Mouse (Mus musculus) ES-E14 (cell line): Measurements from ENCODE around the gene Sept6. TPM values are rescaled to one million over a fixed set of nuclear protein-coding genes. Genes with fewer than 3 reads are reported as not detected.

Experiments
- DNase-seq: peaks from one replicate; pipeline ENCODE4 v3.0.0-alpha.2; 2013; ENCODE audit warnings: low read depth, low spot score
- H3K27ac ChIP-seq: 2 replicates; pipeline ENCODE4 v1.5.1; 2012; ENCODE audit warnings: low read depth, mild to moderate bottlenecking, low read length, moderate library complexity, mixed read lengths; ENCODE audit not compliant: poor library complexity, insufficient read depth, severe bottlenecking
- H3K36me3 ChIP-seq: 2 replicates; pipeline ENCODE4 v1.6.1; 2012; ENCODE audit warnings: mild to moderate bottlenecking, low read length, moderate library complexity, mixed read lengths; ENCODE audit not compliant: control insufficient read depth, poor library complexity, insufficient read depth, severe bottlenecking
- H3K4me1 ChIP-seq, 2 experiments: fragments of 150-350 bp in 1 of 2; sonication (generic) in 1 of 2; 2 replicates each; pipeline ENCODE4 v1.6.1; 2012; ENCODE audit warnings: low read length in 2 of 2, mild to moderate bottlenecking in 1 of 2, mixed read lengths in 1 of 2; ENCODE audit not compliant: control insufficient read depth in 2 of 2, insufficient read depth in 2 of 2, poor library complexity in 1 of 2
- H3K4me3 ChIP-seq, 2 experiments: fragments of 150-350 bp in 1 of 2; sonication (generic) in 1 of 2; 2 replicates each; pipeline ENCODE4 v1.5.1; 2012; ENCODE audit warnings: low read length in 2 of 2, low read depth in 1 of 2, mild to moderate bottlenecking in 1 of 2, mixed read lengths in 1 of 2; ENCODE audit not compliant: insufficient read depth in 1 of 2, poor library complexity in 1 of 2, severe bottlenecking in 1 of 2
- H3K9ac ChIP-seq: 2 replicates; pipeline ENCODE4 v1.6.1; 2012; ENCODE audit warnings: low read depth, mild to moderate bottlenecking, low read length, mixed read lengths; ENCODE audit not compliant: poor library complexity, insufficient read depth, severe bottlenecking
- H3K9me3 ChIP-seq: fragments of 150-350 bp; sonication (generic); 2 replicates; pipeline ENCODE4 v1.6.1; 2012; ENCODE audit warnings: low read depth, mild to moderate bottlenecking, low read length; ENCODE audit not compliant: control insufficient read depth, insufficient read depth
- CHD2 ChIP-seq: IDR thresholded peaks from 2 replicates; pipeline ENCODE4 v1.6.1; 2014; ENCODE audit warnings: mild to moderate bottlenecking, low read depth, low read length, inconsistent platforms
- HCFC1 ChIP-seq: IDR thresholded peaks from 2 replicates; pipeline ENCODE4 v1.6.1; 2012; ENCODE audit warnings: low read length, inconsistent platforms, borderline replicate concordance; ENCODE audit not compliant: insufficient read depth
- MAFK ChIP-seq: IDR thresholded peaks from 2 replicates; pipeline ENCODE4 v1.6.1; 2014; ENCODE audit warnings: mild to moderate bottlenecking, low read depth, low read length, inconsistent platforms; ENCODE audit not compliant: insufficient read depth
- ZC3H11A ChIP-seq: IDR thresholded peaks from 2 replicates; pipeline ENCODE4 v1.6.1; 2012; ENCODE audit warnings: low read depth, mild to moderate bottlenecking, inconsistent platforms, low read length, borderline replicate concordance
- ZNF384 ChIP-seq: IDR thresholded peaks from 2 replicates; pipeline ENCODE4 v1.6.1; 2012; ENCODE audit warnings: low read depth, low read length, inconsistent platforms
- in situ Hi-C, 2 experiments: fragments of 600-800 bp; cut with MboI; formaldehyde crosslinking; loops; one replicate each; pipeline ENCODE4 v1.15.1; 2025; ENCODE audit warnings: low sequenced_read_pairs in 2 of 2, inconsistent platforms in 1 of 2; ENCODE audit not compliant: unreplicated experiment in 2 of 2
- total RNA-seq: library from RNA; depleted of rRNA; stranded (reverse); fragments of 300-350 nt; gene quantifications from 2 replicates; pipeline ENCODE4 v1.2.3, GENCODE M21; 2012

Sept6 gene
- total RNA-seq, 1 experiment = 6.4 TPM

- Histone ChIP-seq H3K27ac (no peak overlapping the region), H3K36me3 (no peaks in the 10 kb centered on the region), H3K4me3 (no peak overlapping the region), H3K4me1 (no peaks in the 10 kb centered on the region), H3K9me3 (no peaks in the 10 kb centered on the region), H3K9ac (no peak overlapping the region)
- DNase-seq = no peak
- no peak for TF ChIP-seq MAFK
- no peak for TF ChIP-seq ZNF384
- TF ChIP-seq CHD2 = no peak
- TF ChIP-seq HCFC1 = no peak
- no peak for TF ChIP-seq ZC3H11A
- in situ Hi-C loops = no loop called here
These were observed 14.6 kb downstream of the Sept6 start for GRCm38 (mm10) chrX:36976980-36977379.

- Histone ChIP-seq H3K9ac (no peak overlapping the region), H3K9me3 (no peaks in the 10 kb centered on the region), H3K4me1 (no peaks in the 10 kb centered on the region), H3K36me3 (no peaks in the 10 kb centered on the region), H3K27ac (no peak overlapping the region), H3K4me3 (no peak overlapping the region)
- no peak for DNase-seq
- no peak for TF ChIP-seq ZC3H11A
- no peak for TF ChIP-seq HCFC1
- TF ChIP-seq MAFK = no peak
- TF ChIP-seq ZNF384 = no peak
- no peak for TF ChIP-seq CHD2
- in situ Hi-C loops = no loop called here
These were observed 15.3 kb downstream of the Sept6 start for GRCm38 (mm10) chrX:36976272-36976671.

- no peak overlapping the region for H3K4me3 ChIP-seq
- H3K9me3 ChIP-seq = no peaks in the 10 kb centered on the region
- H3K4me1 ChIP-seq = no peaks in the 10 kb centered on the region
- TF ChIP-seq ZC3H11A = no peak
- TF ChIP-seq ZNF384 = no peak
- no peak for TF ChIP-seq CHD2
- no peak for TF ChIP-seq HCFC1
- no peak for TF ChIP-seq MAFK
- in situ Hi-C loops = no loop called here
- no peak overlapping the region for H3K27ac ChIP-seq
- H3K9ac ChIP-seq = no peak overlapping the region
- no peaks in the 10 kb centered on the region for H3K36me3 ChIP-seq
- no peak for DNase-seq
These were observed 16.7 kb downstream of the Sept6 start for GRCm38 (mm10) chrX:36974905-36975304.

- no peak for DNase-seq
- no peak overlapping the region for H3K27ac ChIP-seq
- H3K4me3 ChIP-seq = no peak overlapping the region
- in situ Hi-C loops = no loop called here
- H3K4me1 ChIP-seq = no peaks in the 10 kb centered on the region
- no peaks in the 10 kb centered on the region for H3K36me3 ChIP-seq
- H3K9ac ChIP-seq = no peak overlapping the region
- TF ChIP-seq ZNF384 (no peak), HCFC1 (no peak), ZC3H11A (no peak), CHD2 (no peak), MAFK (no peak)
- no peaks in the 10 kb centered on the region for H3K9me3 ChIP-seq
These were observed 18.6 kb downstream of the Sept6 start for GRCm38 (mm10) chrX:36972951-36973471.

DNA sequence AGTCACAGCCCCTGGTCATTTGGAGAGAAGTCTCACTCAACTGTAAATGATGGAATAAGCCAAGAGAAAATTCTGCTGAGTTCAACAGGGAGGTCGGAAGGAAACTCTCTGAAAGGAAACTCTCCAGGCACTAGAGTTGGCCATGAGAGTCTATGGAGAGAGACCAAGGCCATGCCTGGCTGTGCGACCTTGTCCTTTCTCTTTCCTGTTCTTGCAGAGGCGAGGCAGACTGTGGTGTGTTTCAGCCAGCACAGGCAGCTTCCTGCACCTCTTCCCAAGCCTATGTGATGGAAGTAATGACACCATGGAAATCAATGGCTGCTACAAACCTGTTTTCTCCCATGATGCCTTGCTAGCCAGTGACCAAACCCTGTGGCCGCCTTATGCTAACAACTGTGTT, 20.4 kb downstream of the Sept6 start:
- no peaks in the 10 kb centered on the region for H3K9me3 ChIP-seq
- H3K27ac ChIP-seq = no peak overlapping the region
- in situ Hi-C loops = no loop called here
- DNase-seq = no peak
- no peak overlapping the region for H3K9ac ChIP-seq
- no peak for TF ChIP-seq MAFK
- TF ChIP-seq ZC3H11A = no peak
- TF ChIP-seq CHD2 = no peak
- TF ChIP-seq ZNF384 = no peak
- no peak for TF ChIP-seq HCFC1
- H3K4me3 ChIP-seq = no peak overlapping the region
- no peaks in the 10 kb centered on the region for H3K4me1 ChIP-seq
- no peaks in the 10 kb centered on the region for H3K36me3 ChIP-seq
